Mouse (Mus musculus): ENCODE measurements around the gene Glis2. TPM values are rescaled to one million over a fixed set of nuclear protein-coding genes. Genes with fewer than 3 reads are reported as not detected.

Glis2 gene
- polyA plus RNA-seq, 1 experiment from 2014 or later = 23.7 TPM

DNA sequence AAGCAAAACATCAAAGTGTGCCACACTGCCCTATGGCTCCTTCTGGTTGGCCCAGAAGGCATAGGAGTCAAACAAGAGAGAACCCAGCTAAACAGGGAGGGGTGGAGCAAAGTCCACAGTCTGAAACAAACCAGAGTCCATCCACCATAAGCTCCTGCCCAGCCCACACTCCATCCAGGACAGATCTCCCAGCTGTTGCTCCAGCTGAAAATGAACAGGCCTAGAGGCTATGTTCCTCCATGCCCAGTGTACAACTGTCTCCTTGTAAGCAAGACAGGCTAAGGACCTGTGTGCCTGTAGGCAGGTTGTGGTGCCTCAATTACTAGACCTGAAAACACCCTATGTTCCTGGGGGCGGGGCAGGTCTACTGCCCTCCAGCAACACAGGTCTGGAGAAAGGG, 37.4 kb upstream of the Glis2 start:
- no peak for ATAC-seq (ENCODE audit: low read depth)
- Histone ChIP-seq H3K4me1 (replicated peaks; ENCODE audit: control insufficient read depth, insufficient read depth, low read length) (peaks cover 28% of the 10 kb centered on the region), H3K36me3 (ENCODE audit: control insufficient read depth, insufficient read depth, low read length) (no peaks in the 10 kb centered on the region), H3K9ac (ENCODE audit: low read length) (peak overlapping the region; percentile 76), H3K4me3 (ENCODE audit: low read length) (no peak overlapping the region; the same call in 1 of the 2 replicates), H3K27ac (ENCODE audit: low read length) (peak overlapping the region; percentile 88), H3K9me3 (ENCODE audit: control insufficient read depth, low read length) (no peaks in the 10 kb centered on the region), H3K4me2 (ENCODE audit: low read depth, low read length) (peak overlapping the region; percentile 68), H3K27me3 (ENCODE audit: control insufficient read depth, insufficient read depth, low read depth, low read length) (no peaks in the 10 kb centered on the region)
- WGBS = 86% methylated on average over 1 of the region's 1 CpGs

DNA sequence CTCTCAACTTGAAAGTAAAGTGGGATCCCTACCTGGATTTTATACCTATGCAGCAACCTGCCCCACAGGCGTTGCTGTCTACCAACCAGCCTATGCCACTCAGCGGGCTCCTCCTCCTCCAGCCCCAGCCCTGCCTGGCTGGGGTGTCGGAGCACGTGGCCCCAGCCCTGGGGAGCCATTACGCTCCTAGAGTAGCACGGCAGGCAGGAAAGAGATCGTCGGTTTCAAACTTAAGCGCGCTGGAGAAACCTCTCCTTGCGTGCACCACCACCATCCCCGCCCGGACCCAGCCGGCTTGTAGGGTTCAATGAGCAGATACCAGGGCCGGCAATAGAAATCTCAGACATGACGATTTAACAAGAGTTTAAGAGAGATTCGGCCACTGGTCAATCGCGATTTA, 36.6 kb upstream of the Glis2 start:
- H3K4me3 ChIP-seq (ENCODE audit: low read length) = peak overlapping the region; percentile 69
- H3K36me3 ChIP-seq (ENCODE audit: control insufficient read depth, insufficient read depth, low read length) = no peaks in the 10 kb centered on the region
- no peaks in the 10 kb centered on the region for H3K27me3 ChIP-seq (ENCODE audit: control insufficient read depth, insufficient read depth, low read depth, low read length)
- ATAC-seq (ENCODE audit: low read depth) = peak; percentile 59
- H3K27ac ChIP-seq (ENCODE audit: low read length) = peak overlapping the region; percentile 88
- H3K4me1 ChIP-seq (replicated peaks; ENCODE audit: control insufficient read depth, insufficient read depth, low read length) = peaks cover 22% of the 10 kb centered on the region
- under 1% methylated on average over 19 of the region's 19 CpGs for WGBS
- peak overlapping the region; percentile 68 for H3K4me2 ChIP-seq (ENCODE audit: low read depth, low read length)
- H3K9me3 ChIP-seq (ENCODE audit: control insufficient read depth, low read length) = no peaks in the 10 kb centered on the region
- peak overlapping the region; percentile 76 for H3K9ac ChIP-seq (ENCODE audit: low read length)

DNA sequence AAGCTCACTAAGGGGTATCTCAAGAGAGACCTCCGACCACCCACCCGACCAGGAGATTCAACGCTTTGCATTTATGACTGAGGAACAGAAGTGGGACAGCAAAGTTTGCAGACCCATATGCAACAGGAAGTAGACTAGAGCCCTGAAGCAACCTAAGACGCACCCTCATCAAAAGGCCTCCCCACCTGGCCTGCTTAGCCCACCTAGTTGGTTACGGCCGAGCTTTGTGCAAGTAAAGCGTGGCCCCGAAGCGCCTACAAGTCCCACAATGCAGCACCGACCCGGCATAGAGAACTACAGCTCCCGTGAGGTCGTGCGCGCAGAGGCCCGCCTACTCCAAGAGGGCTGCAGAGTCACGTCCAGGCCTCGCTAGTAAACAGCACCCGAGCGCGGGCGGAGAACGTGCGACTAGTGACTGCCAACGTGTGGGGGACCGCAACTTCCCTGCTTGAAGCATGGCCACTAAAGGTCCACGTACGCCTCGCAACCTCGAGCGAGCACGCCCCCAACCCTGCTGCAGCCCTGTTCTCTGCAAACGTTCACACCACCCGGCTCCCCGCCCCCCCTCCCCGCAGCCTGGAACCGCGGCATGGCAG, 36.0 kb upstream of the Glis2 start:
- peak overlapping the region; percentile 69 for H3K4me3 ChIP-seq (ENCODE audit: low read length)
- H3K4me1 ChIP-seq (replicated peaks; ENCODE audit: control insufficient read depth, insufficient read depth, low read length) = peaks cover 17% of the 10 kb centered on the region
- no peaks in the 10 kb centered on the region for H3K27me3 ChIP-seq (ENCODE audit: control insufficient read depth, insufficient read depth, low read depth, low read length)
- H3K27ac ChIP-seq (ENCODE audit: low read length) = peak overlapping the region; percentile 88
- ATAC-seq (ENCODE audit: low read depth) = peak; percentile 90
- H3K4me2 ChIP-seq (ENCODE audit: low read depth, low read length) = peak overlapping the region; percentile 68
- no peaks in the 10 kb centered on the region for H3K36me3 ChIP-seq (ENCODE audit: control insufficient read depth, insufficient read depth, low read length)
- WGBS = under 1% methylated on average over 36 of the region's 38 CpGs
- no peaks in the 10 kb centered on the region for H3K9me3 ChIP-seq (ENCODE audit: control insufficient read depth, low read length)
- H3K9ac ChIP-seq (ENCODE audit: low read length) = peak overlapping the region; percentile 76

DNA sequence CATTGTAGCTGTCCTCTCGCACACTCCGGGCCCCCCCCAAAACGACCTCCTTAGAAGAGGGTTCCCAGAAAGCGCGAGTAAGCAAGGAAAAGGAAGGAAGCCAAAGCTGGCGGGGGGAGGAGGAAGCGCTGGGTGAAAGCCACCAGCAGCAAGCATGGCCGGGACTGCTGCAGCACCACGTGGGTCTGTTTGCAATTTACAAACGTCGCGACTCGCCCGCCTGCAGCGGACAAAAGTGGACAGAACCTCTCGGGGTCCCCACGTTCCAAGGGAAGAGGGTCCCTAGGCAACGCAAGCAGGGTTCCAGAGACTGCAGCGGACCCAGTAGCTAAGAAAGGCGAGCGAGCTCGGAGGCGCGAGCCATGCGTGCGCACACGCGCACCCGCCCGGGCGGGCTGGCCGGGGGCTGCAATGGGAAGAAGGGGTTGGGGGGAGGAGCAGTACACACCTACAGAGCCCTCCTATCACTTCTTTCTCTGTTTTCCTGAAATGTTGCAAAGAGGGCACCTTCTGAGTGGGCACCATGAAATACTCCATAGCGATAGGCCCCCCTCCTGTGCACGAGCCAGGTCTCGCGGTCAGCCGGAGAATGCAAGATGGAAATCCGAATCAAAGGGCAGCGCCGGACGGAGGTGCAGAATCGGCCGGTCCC, 35.4 kb upstream of the Glis2 start:
- peak; percentile 21 for ATAC-seq (ENCODE audit: low read depth)
- Histone ChIP-seq H3K27ac (ENCODE audit: low read length) (peak overlapping the region; percentile 88), H3K27me3 (ENCODE audit: control insufficient read depth, insufficient read depth, low read depth, low read length) (no peaks in the 10 kb centered on the region), H3K4me2 (ENCODE audit: low read depth, low read length) (peak overlapping the region; percentile 68), H3K36me3 (ENCODE audit: control insufficient read depth, insufficient read depth, low read length) (no peaks in the 10 kb centered on the region), H3K9ac (ENCODE audit: low read length) (peak overlapping the region; percentile 76), H3K4me3 (ENCODE audit: low read length) (peak overlapping the region; percentile 69), H3K9me3 (ENCODE audit: control insufficient read depth, low read length) (no peaks in the 10 kb centered on the region), H3K4me1 (replicated peaks; ENCODE audit: control insufficient read depth, insufficient read depth, low read length) (peaks cover 15% of the 10 kb centered on the region)
- under 1% methylated on average over 43 of the region's 43 CpGs for WGBS

DNA sequence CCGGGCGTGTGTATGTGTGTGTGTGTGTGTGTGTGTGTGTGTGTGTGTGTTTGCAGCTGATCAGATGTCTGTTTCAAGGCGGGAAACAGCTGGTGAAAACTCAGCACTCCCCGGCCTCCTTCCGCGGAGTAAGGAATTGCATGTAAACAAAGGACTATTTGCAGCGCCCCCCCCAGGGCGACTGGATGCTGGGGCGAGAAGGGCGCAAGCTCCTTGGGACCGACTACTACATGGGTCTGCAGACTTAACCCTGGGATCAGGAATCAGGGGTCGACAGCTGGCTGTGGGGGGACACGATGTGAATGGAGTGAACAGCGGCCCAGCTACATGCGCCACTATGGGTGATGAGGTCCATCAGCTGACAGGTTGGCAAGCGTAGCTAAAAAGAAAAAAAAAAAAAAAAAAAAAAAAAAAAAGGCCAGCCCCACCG, 34.8 kb upstream of the Glis2 start, which contains the start of gene Tfap4:
Gene Tfap4 (minus strand): TSS at position 140 of the 430 bp plus-strand sequence.
- H3K4me2 ChIP-seq (ENCODE audit: low read depth, low read length) = peak within 1 kb of the TSS; percentile 68
- ATAC-seq (ENCODE audit: low read depth) = peak; percentile 35
- WGBS = under 1% methylated on average over 16 of the region's 17 CpGs

DNA sequence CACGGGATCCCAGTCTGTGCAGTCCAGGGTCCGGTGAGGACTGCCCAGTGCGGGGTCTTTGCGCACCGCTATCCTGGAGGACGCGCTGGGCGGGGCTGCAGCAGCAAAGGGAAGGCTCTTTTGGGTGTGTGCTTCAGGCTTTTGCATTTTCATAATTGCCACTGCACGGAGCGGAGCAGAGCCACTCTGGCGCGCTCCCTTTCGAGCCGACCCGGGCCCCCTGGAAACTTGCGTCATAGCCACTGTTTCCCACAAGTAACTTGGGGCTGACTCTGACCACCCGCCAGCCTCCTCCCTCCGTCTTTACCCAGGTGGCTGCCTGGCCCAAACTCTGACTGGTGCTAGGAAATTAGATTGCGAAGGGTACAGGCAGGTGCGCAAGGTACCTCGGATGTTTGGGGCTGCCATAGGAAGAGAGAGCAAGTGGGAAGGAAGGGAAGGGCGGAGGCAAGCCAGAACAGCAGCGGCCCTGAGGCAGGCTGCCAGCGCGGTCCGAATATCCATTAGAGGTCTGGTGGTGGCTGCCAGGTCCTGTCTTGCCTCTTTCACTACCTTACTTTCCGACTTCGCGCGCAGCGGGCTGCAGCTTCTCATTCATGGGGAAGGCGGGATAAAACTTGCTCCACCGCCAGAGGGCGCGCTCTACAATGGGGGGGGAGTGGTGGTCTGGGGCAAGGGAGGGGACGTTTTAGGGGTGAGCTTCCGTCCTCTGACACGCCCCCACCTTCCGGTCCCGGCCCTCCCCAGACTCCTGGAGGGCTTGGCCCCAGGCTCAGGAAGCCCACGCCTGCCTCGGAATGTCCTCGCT, 34.2 kb upstream of the Glis2 start:
- peak overlapping the region; percentile 69 for H3K4me3 ChIP-seq (ENCODE audit: low read length)
- WGBS = under 1% methylated on average over 41 of the region's 43 CpGs
- H3K27ac ChIP-seq (ENCODE audit: low read length) = peak overlapping the region; percentile 88
- H3K9me3 ChIP-seq (ENCODE audit: control insufficient read depth, low read length) = no peaks in the 10 kb centered on the region
- no peaks in the 10 kb centered on the region for H3K36me3 ChIP-seq (ENCODE audit: control insufficient read depth, insufficient read depth, low read length)
- peaks cover 15% of the 10 kb centered on the region for H3K4me1 ChIP-seq (replicated peaks; ENCODE audit: control insufficient read depth, insufficient read depth, low read length)
- peak overlapping the region; percentile 68 for H3K4me2 ChIP-seq (ENCODE audit: low read depth, low read length)
- peak overlapping the region; percentile 76 for H3K9ac ChIP-seq (ENCODE audit: low read length)
- peak; percentile 59 for ATAC-seq (ENCODE audit: low read depth)
- H3K27me3 ChIP-seq (ENCODE audit: control insufficient read depth, insufficient read depth, low read depth, low read length) = no peaks in the 10 kb centered on the region

More for the DNA sequence above, 34.8 kb upstream of the Glis2 start, which contains the start of gene Tfap4:
- Histone ChIP-seq H3K4me3 (ENCODE audit: low read length) (peak within 1 kb of the TSS; percentile 69), H3K27me3 (ENCODE audit: control insufficient read depth, insufficient read depth, low read depth, low read length) (no peaks in the 10 kb centered on the region), H3K36me3 (ENCODE audit: control insufficient read depth, insufficient read depth, low read length) (no peaks in the 10 kb centered on the region), H3K9ac (ENCODE audit: low read length) (peak within 1 kb of the TSS; percentile 76), H3K27ac (ENCODE audit: low read length) (peak within 1 kb of the TSS; percentile 88), H3K4me1 (replicated peaks; ENCODE audit: control insufficient read depth, insufficient read depth, low read length) (peaks cover 15% of the 10 kb centered on the region), H3K9me3 (ENCODE audit: control insufficient read depth, low read length) (no peaks in the 10 kb centered on the region)

DNA sequence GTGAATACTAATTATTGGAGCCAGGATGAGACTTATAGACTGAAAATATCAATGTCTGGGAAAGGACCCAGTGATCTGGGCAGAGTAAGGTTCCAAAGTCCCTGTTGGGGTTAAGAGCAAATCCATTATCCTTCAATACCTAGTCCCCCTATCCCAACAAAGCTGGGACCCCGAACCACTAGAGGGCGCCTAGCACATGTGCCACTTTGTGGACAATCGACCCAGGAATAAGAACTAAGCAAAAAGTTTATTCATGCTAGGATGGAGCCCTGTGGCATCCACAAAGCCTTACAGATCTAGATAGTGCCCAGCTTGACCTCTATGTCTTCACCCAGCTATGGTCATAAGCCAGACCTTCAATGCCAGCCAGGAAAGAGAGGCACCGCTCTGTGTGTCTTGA, 26.6 kb upstream of the Glis2 start:
- ATAC-seq (ENCODE audit: low read depth) = peak; percentile 65

DNA sequence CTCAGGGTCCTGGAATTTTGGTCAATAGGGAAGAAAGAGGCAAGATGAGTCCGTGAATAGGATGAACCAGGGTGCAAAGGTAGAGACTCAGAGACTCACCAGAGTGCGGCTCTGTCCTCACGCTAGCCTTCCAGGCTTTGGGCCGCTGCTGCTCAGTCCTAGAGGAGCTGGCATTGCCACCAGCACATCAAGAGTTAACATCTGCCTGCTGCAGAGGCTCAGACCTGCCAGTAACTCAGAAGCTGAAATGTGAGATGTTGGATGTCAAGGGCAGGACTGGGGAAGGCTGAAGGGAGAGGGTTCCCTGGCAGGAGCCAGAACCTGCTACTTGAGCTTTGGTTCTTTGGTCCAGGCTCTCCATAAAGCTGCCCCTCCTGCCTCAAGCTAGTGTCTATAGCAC, 23.8 kb upstream of the Glis2 start:
- no peak overlapping the region for H3K4me3 ChIP-seq (ENCODE audit: low read length)
- ATAC-seq (ENCODE audit: low read depth) = peak; percentile 36; the same call in 1 of the 2 replicates
- H3K27ac ChIP-seq (ENCODE audit: low read length) = no peak overlapping the region
- H3K27me3 ChIP-seq (ENCODE audit: control insufficient read depth, insufficient read depth, low read depth, low read length) = no peaks in the 10 kb centered on the region
- H3K4me1 ChIP-seq (replicated peaks; ENCODE audit: control insufficient read depth, insufficient read depth, low read length) = peaks cover 6% of the 10 kb centered on the region
- H3K4me2 ChIP-seq (ENCODE audit: low read depth, low read length) = no peak overlapping the region
- WGBS = 47% methylated on average over 4 of the region's 4 CpGs
- H3K36me3 ChIP-seq (ENCODE audit: control insufficient read depth, insufficient read depth, low read length) = no peaks in the 10 kb centered on the region
- H3K9ac ChIP-seq (ENCODE audit: low read length) = no peak overlapping the region
- no peaks in the 10 kb centered on the region for H3K9me3 ChIP-seq (ENCODE audit: control insufficient read depth, low read length)

More for the DNA sequence above, 26.6 kb upstream of the Glis2 start:
- 14% methylated on average over 4 of the region's 4 CpGs for WGBS
- H3K4me3 ChIP-seq (ENCODE audit: low read length) = no peak overlapping the region
- no peak overlapping the region for H3K9ac ChIP-seq (ENCODE audit: low read length)
- H3K4me1 ChIP-seq (replicated peaks; ENCODE audit: control insufficient read depth, insufficient read depth, low read length) = peaks cover 6% of the 10 kb centered on the region
- H3K27ac ChIP-seq (ENCODE audit: low read length) = no peak overlapping the region
- no peaks in the 10 kb centered on the region for H3K9me3 ChIP-seq (ENCODE audit: control insufficient read depth, low read length)
- H3K36me3 ChIP-seq (ENCODE audit: control insufficient read depth, insufficient read depth, low read length) = no peaks in the 10 kb centered on the region
- H3K27me3 ChIP-seq (ENCODE audit: control insufficient read depth, insufficient read depth, low read depth, low read length) = no peaks in the 10 kb centered on the region
- no peak overlapping the region for H3K4me2 ChIP-seq (ENCODE audit: low read depth, low read length)

DNA sequence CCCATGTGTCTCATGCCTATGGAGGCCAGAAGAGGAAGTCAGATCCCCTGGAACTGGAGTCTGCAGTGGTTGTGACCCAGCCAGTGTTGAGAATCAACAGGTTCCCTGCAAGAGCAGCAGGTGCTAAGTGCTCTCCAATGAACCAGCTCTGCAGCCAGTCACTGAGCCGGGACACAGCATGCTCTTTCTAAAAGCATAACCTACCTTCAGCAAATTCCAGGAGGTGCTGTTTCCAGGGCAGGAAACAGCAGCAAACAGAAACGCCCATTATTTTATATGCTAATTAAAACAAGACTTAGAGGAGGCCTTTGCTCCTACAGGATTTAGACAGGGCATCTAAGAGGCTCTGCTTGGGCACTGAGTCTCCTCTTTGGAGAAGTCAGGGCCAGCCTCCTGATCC, 18.5 kb upstream of the Glis2 start:
- H3K4me2 ChIP-seq (ENCODE audit: low read depth, low read length) = no peak overlapping the region
- WGBS = 43% methylated on average over 2 of the region's 2 CpGs
- H3K9ac ChIP-seq (ENCODE audit: low read length) = no peak overlapping the region
- no peaks in the 10 kb centered on the region for H3K9me3 ChIP-seq (ENCODE audit: control insufficient read depth, low read length)
- H3K27ac ChIP-seq (ENCODE audit: low read length) = no peak overlapping the region
- no peak for ATAC-seq (ENCODE audit: low read depth)
- H3K36me3 ChIP-seq (ENCODE audit: control insufficient read depth, insufficient read depth, low read length) = no peaks in the 10 kb centered on the region
- peaks cover 2% of the 10 kb centered on the region; the same call in 1 of the 2 replicates for H3K4me1 ChIP-seq (replicated peaks; ENCODE audit: control insufficient read depth, insufficient read depth, low read length)
- no peaks in the 10 kb centered on the region for H3K27me3 ChIP-seq (ENCODE audit: control insufficient read depth, insufficient read depth, low read depth, low read length)
- H3K4me3 ChIP-seq (ENCODE audit: low read length) = no peak overlapping the region

Measured in lung, embryonic 16.5 days (tissue).